Mouse (Mus musculus): Measurements from ENCODE around the gene Ormdl1.
"Not testable (repeated sequence)": the region's sequence is repeated elsewhere in the genome, so short reads cannot be mapped to it uniquely, and the experiment has no call there.

Gene Ormdl1

DNA sequence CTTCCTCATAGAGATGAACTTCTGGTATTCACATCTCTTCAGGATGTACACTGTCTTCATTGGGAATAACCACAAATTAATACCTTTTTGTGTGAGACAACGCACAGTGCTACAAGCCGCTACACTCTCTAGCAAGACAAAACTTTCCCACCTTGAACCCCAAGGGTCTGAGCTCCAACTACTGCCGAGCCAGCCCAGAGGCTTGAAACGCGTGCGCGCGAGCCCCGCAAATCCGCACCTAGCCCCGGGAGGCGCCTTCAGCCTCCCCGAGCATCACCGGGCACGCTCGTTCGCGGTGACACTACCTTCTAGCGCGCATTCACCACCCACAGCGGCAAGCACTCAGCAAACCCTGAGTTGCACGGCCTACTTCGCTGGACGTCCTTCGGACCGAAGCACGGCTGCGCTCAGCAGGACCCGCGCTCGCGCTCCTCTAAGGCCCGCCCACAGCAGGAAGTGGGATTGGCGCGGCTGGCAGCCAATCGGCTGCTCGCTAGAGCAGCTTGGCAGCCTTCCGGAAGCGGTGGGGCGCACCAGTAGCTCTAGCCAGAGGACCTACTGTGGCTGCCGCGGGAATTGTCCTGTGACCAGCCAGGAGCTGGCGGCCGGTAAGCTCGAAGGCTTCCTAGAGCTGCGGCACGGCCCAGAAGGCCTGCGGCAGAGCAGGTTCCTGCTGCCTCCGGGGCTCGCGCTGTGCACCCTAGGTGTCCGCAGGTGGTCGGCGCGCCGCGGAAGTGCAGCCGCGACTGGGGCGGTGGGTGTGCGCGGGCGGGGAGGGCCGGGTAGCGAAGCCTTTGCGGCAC is at the start of gene Ormdl1, which contains the start of the genes Pms1 and Gm28778:
Ormdl1 (plus strand) TSS at position 515 of the 803 bp plus-strand sequence.
Pms1 (minus strand) TSS at position 438 of the 803 bp plus-strand sequence.
Gm28778 (plus strand) TSS at position 531 of the 803 bp plus-strand sequence.
- DNase-seq = peak; percentile 97

GRCm38 (mm10) chr1:53264958-53265612 is 31.8 kb upstream of the Ormdl1 start:
- DNase-seq = not testable (repeated sequence)

DNA sequence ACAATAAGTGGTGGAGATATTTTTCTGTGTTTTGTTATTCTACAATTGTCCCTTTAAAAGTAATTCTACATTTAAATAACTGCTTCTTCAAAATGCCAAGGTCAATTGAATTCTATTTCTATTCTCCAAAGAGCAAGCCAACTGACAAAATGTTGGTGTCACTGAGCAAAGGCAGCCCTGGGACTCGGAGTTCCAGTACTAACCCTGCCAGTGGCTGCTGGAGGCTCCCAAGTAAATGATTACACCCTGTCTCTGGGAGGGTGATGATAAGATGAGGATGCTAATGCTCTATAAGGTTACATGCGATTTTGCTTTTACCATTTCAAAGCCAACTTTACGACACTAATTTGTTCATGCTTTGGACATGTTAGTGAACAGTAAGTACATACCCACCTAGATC is 27.0 kb upstream of the Ormdl1 start:
- no peak for DNase-seq

GRCm38 (mm10) chr1:53272646-53273045 is 24.2 kb upstream of the Ormdl1 start:
- DNase-seq = peak in 1 of 2 experiments; percentile 19

- DNase-seq = no peak
These were observed 5.7 kb upstream of the Ormdl1 start for GRCm38 (mm10) chr1:53291197-53291596.

DNA sequence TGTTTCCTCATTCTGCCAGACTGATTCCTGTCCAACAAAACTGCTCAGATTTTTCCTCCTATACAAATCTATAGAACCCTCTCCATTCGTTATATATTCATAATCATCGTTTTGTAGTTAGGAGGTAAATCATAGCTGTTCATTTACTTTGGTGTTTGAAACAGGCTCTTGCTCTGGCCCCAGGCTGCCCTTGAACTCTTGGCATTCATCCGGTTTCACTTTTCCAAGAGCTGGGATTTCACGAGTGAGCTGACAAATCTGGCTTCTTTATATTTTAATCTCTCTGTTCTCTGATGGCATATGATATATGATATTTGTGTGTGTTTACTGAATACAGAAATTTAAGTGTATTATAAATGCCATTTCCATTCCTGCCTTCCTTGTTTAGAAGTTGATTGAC is 3.6 kb downstream of the Ormdl1 start:
- no peak for DNase-seq

DNA sequence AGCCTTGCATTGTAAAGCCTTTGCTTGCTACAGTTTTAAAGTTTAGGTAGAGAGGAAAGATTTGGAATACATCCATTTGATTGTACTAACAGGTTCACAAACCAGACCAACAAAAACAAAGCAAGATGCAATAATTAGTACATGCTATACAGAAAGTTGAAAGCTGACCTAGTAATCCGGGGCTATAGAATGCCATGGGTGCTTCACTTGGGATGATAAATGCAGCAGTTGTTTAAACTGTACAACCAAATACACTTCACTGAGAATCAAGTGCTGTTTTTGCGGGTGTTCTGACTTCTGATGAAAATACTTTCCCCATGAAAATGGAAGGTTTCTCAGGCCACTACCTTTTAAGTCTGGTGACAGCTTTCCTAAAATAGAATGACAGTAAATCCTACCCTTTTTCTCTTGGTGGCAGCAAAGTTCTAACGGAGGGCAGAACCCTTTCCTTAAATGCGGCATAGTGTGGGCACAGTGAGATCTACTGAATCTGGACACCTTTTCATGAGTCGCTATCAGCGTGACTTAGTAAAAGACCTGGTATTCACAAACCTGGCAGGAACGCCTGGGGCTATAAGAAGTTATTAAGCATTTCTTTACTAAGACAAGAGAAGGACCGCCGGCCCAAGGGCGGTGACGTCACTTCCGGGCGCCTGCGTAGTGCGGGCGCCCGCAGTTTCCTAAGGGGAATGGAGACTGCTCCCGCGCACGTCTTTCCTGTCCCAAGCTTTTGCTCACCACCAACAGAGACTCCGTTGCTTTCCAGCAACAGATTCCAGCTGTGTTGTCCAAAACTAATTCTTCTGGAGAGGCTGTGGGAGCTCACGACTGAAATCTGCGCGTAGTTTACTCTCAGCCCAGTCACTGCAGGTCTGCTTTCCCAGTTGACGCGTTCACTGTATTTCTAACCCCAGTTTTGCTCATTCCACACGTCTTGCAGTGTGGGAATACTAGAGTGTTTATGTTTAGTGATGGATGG is 16.4 kb downstream of the Ormdl1 start, which contains the start of gene Osgepl1:
Osgepl1 (plus strand) TSS at position 636 of the 979 bp plus-strand sequence.
- DNase-seq = peak; percentile 88 to 89

DNA sequence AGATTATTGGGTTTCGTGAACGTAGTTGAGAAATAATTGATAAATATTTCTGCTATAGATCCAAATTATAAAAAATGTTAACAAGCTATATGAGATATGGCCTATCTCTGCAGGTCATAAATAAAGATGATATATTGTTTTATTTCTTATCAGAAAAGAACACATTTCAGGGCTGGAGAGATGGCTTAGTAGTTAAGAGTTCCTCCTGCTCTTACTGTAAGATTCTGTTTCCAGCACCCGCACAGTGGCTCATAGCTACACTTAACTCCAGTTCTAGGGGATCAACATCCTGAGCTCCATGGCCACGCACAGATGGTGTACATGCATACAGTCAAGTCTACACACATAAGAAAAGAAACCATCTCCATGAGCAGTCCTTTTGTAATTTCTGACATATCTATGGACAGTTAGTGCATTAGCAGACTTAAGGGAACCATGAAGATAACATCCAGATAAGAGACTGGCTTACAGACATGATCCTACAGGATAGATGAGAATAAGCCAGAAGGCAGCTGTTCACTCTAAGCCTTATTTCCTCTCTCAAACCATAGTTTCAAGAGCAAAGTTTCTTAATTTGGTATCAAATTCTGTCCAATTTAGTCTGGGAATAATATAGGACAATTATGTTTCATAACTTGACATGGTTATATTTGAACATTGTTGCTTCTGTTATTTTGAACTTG is 24.9 kb downstream of the Ormdl1 start:
- DNase-seq = no peak

GRCm38 (mm10) chr1:53323254-53323653 is 26.4 kb downstream of the Ormdl1 start:
- no peak for DNase-seq

- no peak for DNase-seq
These were observed 27.4 kb downstream of the Ormdl1 start for GRCm38 (mm10) chr1:53324277-53324676.

DNA sequence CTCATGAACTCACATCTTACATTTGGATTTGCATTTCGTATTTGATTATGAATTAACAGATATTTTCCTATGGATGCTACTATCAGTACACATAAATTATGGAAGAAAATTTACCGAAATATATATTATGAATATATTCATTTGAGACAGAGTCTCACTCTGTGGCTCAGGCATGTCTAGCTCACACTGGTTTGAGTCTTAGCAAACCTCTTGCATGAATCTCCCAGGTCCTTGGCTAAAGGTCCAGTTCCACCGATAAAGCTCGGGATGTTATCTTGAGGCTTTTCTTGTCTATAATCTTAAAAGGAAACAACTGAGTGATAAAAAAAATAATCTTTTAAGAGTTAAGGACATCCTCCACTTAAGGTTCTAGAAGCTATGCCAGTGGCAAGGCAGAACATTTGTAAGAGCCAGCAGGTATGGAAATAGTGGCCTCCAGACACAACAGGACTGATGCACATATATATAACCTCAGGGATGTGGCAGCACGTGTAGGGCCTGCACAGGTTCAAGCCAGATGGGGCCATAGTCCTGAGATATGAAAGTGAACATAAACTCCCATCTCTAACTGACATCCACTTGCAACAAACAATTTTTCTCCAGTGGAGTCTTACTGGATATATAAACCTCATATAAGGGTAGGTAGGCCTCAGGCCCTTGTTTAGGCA is 28.1 kb downstream of the Ormdl1 start:
- no peak for DNase-seq

DNA sequence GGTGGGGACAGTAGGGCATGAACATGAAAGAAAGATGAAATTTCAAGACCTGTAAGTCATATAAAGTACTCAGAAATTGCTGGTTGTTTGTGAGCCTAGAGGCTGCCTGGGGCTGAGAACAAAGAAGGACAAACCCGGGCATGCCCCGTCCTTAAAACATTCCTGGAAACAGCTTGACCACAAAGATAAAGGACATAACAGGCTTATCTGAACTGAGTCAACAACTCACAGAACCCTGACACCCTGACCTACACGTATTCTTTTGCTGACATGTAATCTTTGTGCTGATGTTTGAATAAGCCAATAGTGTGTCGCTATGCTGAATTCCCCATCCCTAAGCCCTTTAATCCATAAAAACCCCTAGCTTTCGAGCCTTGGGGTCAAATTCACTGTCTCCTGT is 36.6 kb downstream of the Ormdl1 start:
- not testable (repeated sequence) for DNase-seq

GRCm38 (mm10) chr1:53335465-53335864 is 38.6 kb downstream of the Ormdl1 start:
- DNase-seq = no peak

- DNase-seq = not testable (repeated sequence)
These were observed 40.5 kb downstream of the Ormdl1 start for GRCm38 (mm10) chr1:53337403-53337802.

- no peak for DNase-seq
These were observed 44.2 kb downstream of the Ormdl1 start for GRCm38 (mm10) chr1:53341071-53341470.

DNA sequence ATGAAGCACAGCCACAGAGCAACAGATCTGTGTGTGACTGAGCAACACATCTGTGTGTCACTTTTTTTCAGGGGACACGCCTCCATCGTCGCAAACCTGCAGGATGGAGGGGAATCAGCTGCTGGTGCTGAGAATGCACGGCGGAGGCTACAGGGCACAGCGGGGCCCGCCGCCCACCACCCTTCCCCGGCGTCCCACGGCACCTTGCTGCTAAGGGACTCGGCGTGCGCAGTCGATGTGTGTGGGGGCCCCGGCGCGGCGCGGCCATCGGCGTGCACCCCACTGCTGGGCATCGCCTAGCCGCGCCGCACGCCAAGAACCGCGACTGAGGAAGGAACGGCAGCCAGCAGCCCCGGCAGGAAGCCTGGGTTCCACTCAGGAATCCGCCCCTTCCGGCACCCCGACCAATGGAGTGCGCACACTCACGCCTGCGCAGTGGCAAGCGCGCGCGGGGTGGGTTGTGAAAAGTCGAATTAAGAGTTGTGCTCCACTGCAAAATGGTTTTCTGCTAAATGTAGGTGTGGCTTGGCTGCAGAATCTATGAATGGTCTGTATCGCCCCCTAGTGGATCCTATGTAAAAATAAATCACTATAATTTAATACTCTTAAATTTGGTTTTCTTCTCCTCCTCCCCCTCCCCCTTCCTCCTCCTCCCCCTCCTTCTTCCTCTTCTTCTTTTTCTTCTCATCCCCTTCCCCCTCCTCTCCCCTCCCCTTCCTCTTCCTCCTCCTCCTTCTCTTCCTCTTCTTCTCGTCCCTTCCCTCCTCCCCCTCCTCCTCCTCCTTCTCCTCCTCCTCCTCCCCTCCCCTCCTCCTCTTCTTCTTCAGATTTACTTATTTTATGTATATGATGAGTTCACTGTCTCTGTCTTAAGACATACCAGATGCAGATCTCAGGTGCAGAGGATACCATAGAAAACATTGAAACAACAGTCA is 55.7 kb downstream of the Ormdl1 start, which contains the start of the genes Asdurf, Gm28551 and Asnsd1:
Asdurf (minus strand) TSS at position 293 of the 935 bp plus-strand sequence.
Gm28551 (minus strand) TSS at position 341 of the 935 bp plus-strand sequence.
Asnsd1 (minus strand) TSS at position 426 of the 935 bp plus-strand sequence.
- DNase-seq = peak; percentile 98 to 99

GRCm38 (mm10) chr1:53358988-53359387 is 62.1 kb downstream of the Ormdl1 start:
- DNase-seq = no peak

Data from lung, postnatal 4 days (tissue).